Mouse (Mus musculus) liver, embryonic 11.5 days (tissue): Measurements from ENCODE around the gene Tarsl2. TPM values are rescaled to one million over a fixed set of nuclear protein-coding genes. Genes with fewer than 3 reads are reported as not detected.

Source experiments
- ATAC-seq: fragments of 200-750 bp; cut with Nextera tagmentation; replicated peaks from 2 replicates; pipeline ENCODE4 v1.8.0; 2017; ENCODE audit warnings: moderate number of reproducible peaks, mild to moderate bottlenecking, moderate TSS enrichment, moderate library complexity; ENCODE audit not compliant: low FRiP score
- DNase-seq: peaks from one replicate; pipeline ENCODE4 v3.0.0-alpha.2; 2017; ENCODE audit warnings: low spot score
- H3K27ac ChIP-seq: fragments of 300-500 bp; sonication (generic); 2 replicates; pipeline ENCODE4 v1.5.1; 2014; ENCODE audit warnings: mild to moderate bottlenecking, low read depth, low read length, control low read depth
- H3K27me3 ChIP-seq: fragments of 300-500 bp; sonication (generic); replicated peaks from 2 replicates; pipeline ENCODE4 v1.6.1; 2014; ENCODE audit warnings: low read length, mixed read lengths; ENCODE audit not compliant: control insufficient read depth, insufficient read depth
- H3K36me3 ChIP-seq: fragments of 300-500 bp; sonication (generic); 2 replicates; pipeline ENCODE4 v1.6.1; 2014; ENCODE audit warnings: mild to moderate bottlenecking, low read length, moderate library complexity, mixed read lengths; ENCODE audit not compliant: control insufficient read depth, insufficient read depth
- H3K4me1 ChIP-seq: fragments of 300-500 bp; sonication (generic); replicated peaks from 2 replicates; pipeline ENCODE4 v1.6.1; 2014; ENCODE audit warnings: low read length, mixed read lengths; ENCODE audit not compliant: control insufficient read depth, insufficient read depth
- H3K4me2 ChIP-seq: fragments of 300-500 bp; sonication (generic); 2 replicates; pipeline ENCODE4 v1.6.1; 2014; ENCODE audit warnings: mild to moderate bottlenecking, control low read depth, moderate library complexity
- H3K4me3 ChIP-seq: fragments of 300-500 bp; sonication (generic); 2 replicates; pipeline ENCODE4 v1.5.1; 2014; ENCODE audit warnings: low read depth, low read length, control low read depth
- H3K9ac ChIP-seq: fragments of 300-500 bp; sonication (generic); 2 replicates; pipeline ENCODE4 v1.6.1; 2014; ENCODE audit warnings: low read depth, low read length, control low read depth
- H3K9me3 ChIP-seq: fragments of 300-500 bp; sonication (generic); 2 replicates; pipeline ENCODE4 v1.6.1; 2016; ENCODE audit warnings: low read length, inconsistent platforms, mixed read lengths; ENCODE audit not compliant: control insufficient read depth
- WGBS: fragments of 180-500 bp; shearing (Covaris S2); extraction: QIAGEN DNeasy Blood & Tissue Kit; methylation state at CpG from one replicate; pipeline ENCODE4 v1.1.7; 2014; 5-methylcytosine and 5-hydroxymethylcytosine counted together
- polyA plus RNA-seq: library from polyadenylated mRNA; unstranded; fragments of >200 nt; fragmentation: Nextera tagmentation; extraction: Ambion mirVana; gene quantifications from 2 replicates; pipeline ENCODE4 v1.2.1, GENCODE M21; 2014

The Tarsl2 gene
- polyA plus RNA-seq, 1 experiment from 2014 or later, result 35.4 TPM

- no peak for DNase-seq
- Histone ChIP-seq H3K4me3 (no peak overlapping the region), H3K9ac (no peak overlapping the region), H3K36me3 (no peaks in the 10 kb centered on the region), H3K4me2 (no peak overlapping the region), H3K4me1 (no peaks in the 10 kb centered on the region), H3K27me3 (no peaks in the 10 kb centered on the region), H3K27ac (no peak overlapping the region), H3K9me3 (no peaks in the 10 kb centered on the region)
- 75% methylated on average over 3 of the region's 3 CpGs for WGBS
- no peak for ATAC-seq
Measured at GRCm38 (mm10) chr7:65623330-65623729, 21.4 kb upstream of the Tarsl2 start.

- Histone ChIP-seq H3K9ac (no peak overlapping the region), H3K4me2 (no peak overlapping the region), H3K4me3 (no peak overlapping the region), H3K9me3 (no peaks in the 10 kb centered on the region), H3K27me3 (no peaks in the 10 kb centered on the region), H3K36me3 (no peaks in the 10 kb centered on the region), H3K4me1 (no peaks in the 10 kb centered on the region), H3K27ac (no peak overlapping the region)
- DNase-seq, result no peak
- WGBS, result 63% methylated on average over 2 of the region's 2 CpGs
- ATAC-seq, result no peak
Measured at GRCm38 (mm10) chr7:65625528-65625927, 19.2 kb upstream of the Tarsl2 start.

- no peak overlapping the region for H3K4me3 ChIP-seq
- H3K27me3 ChIP-seq, result no peaks in the 10 kb centered on the region
- DNase-seq (no peak), ATAC-seq (no peak)
- 83% methylated on average over 1 of the region's 1 CpGs for WGBS
- no peak overlapping the region for H3K27ac ChIP-seq
- no peaks in the 10 kb centered on the region for H3K9me3 ChIP-seq
- H3K4me1 ChIP-seq, result no peaks in the 10 kb centered on the region
- H3K9ac ChIP-seq, result no peak overlapping the region
- no peaks in the 10 kb centered on the region for H3K36me3 ChIP-seq
- no peak overlapping the region for H3K4me2 ChIP-seq
Measured at GRCm38 (mm10) chr7:65629846-65630245, 14.9 kb upstream of the Tarsl2 start.

- WGBS, result 69% methylated on average over 5 of the region's 5 CpGs
- Histone ChIP-seq H3K4me1 (no peaks in the 10 kb centered on the region), H3K4me2 (no peak overlapping the region), H3K36me3 (no peaks in the 10 kb centered on the region), H3K9ac (no peak overlapping the region), H3K27ac (no peak overlapping the region), H3K4me3 (no peak overlapping the region), H3K9me3 (no peaks in the 10 kb centered on the region), H3K27me3 (no peaks in the 10 kb centered on the region)
- ATAC-seq (no peak), DNase-seq (no peak)
Measured at GRCm38 (mm10) chr7:65630661-65631060, 14.0 kb upstream of the Tarsl2 start.

- peaks cover 14% of the 10 kb centered on the region for H3K4me1 ChIP-seq
- no peak for DNase-seq
- no peak for ATAC-seq
- no peak overlapping the region for H3K4me3 ChIP-seq
- no peaks in the 10 kb centered on the region for H3K27me3 ChIP-seq
- no peaks in the 10 kb centered on the region for H3K9me3 ChIP-seq
- H3K9ac ChIP-seq, result no peak overlapping the region
- no peak overlapping the region for H3K4me2 ChIP-seq
- no peaks in the 10 kb centered on the region for H3K36me3 ChIP-seq
- WGBS, result 81% methylated on average over 6 of the region's 6 CpGs
- no peak overlapping the region for H3K27ac ChIP-seq
Measured at GRCm38 (mm10) chr7:65635831-65636230, 8.9 kb upstream of the Tarsl2 start.

- H3K4me3 ChIP-seq, result no peak overlapping the region
- no peak for ATAC-seq
- no peaks in the 10 kb centered on the region for H3K36me3 ChIP-seq
- no peaks in the 10 kb centered on the region for H3K27me3 ChIP-seq
- no peak overlapping the region for H3K4me2 ChIP-seq
- 68% methylated on average over 7 of the region's 7 CpGs for WGBS
- peaks cover 17% of the 10 kb centered on the region for H3K4me1 ChIP-seq
- no peak overlapping the region for H3K9ac ChIP-seq
- H3K27ac ChIP-seq, result no peak overlapping the region
- no peak for DNase-seq
- H3K9me3 ChIP-seq, result no peaks in the 10 kb centered on the region
Measured at GRCm38 (mm10) chr7:65636356-65636880, 8.3 kb upstream of the Tarsl2 start.

GRCm38 (mm10) chr7:65638170-65638770, 6.4 kb upstream of the Tarsl2 start:
- H3K4me1 ChIP-seq, result peaks cover 17% of the 10 kb centered on the region
- no peak overlapping the region for H3K27ac ChIP-seq
- H3K4me2 ChIP-seq, result no peak overlapping the region
- no peaks in the 10 kb centered on the region for H3K36me3 ChIP-seq
- H3K9ac ChIP-seq, result no peak overlapping the region
- H3K4me3 ChIP-seq, result no peak overlapping the region
- no peaks in the 10 kb centered on the region; the same call in 1 of the 2 replicates for H3K27me3 ChIP-seq
- 70% methylated on average over 7 of the region's 7 CpGs for WGBS
- ATAC-seq (no peak), DNase-seq (no peak)
- H3K9me3 ChIP-seq, result no peaks in the 10 kb centered on the region

- DNase-seq (no peak), ATAC-seq (peak; percentile 73)
- Histone ChIP-seq H3K4me1 (peaks cover 23% of the 10 kb centered on the region), H3K27me3 (no peaks in the 10 kb centered on the region; the same call in 1 of the 2 replicates), H3K9me3 (no peaks in the 10 kb centered on the region), H3K9ac (no peak overlapping the region), H3K27ac (peak overlapping the region; percentile 95), H3K4me2 (peak overlapping the region; percentile 58), H3K4me3 (peak overlapping the region; percentile 4; the same call in 1 of the 2 replicates), H3K36me3 (no peaks in the 10 kb centered on the region)
- WGBS, result 31% methylated on average over 6 of the region's 6 CpGs
Measured at GRCm38 (mm10) chr7:65639821-65640382, 4.8 kb upstream of the Tarsl2 start.

GRCm38 (mm10) chr7:65640672-65641071, 4.0 kb upstream of the Tarsl2 start:
- H3K4me3 ChIP-seq, result no peak overlapping the region
- ATAC-seq, result peak; percentile 71
- WGBS, result 27% methylated on average over 6 of the region's 6 CpGs
- H3K27ac ChIP-seq, result peak overlapping the region; percentile 95
- H3K4me1 ChIP-seq, result peaks cover 23% of the 10 kb centered on the region
- H3K9me3 ChIP-seq, result no peaks in the 10 kb centered on the region
- H3K9ac ChIP-seq, result no peak overlapping the region
- no peaks in the 10 kb centered on the region; the same call in 1 of the 2 replicates for H3K27me3 ChIP-seq
- no peaks in the 10 kb centered on the region for H3K36me3 ChIP-seq
- peak overlapping the region; percentile 58 for H3K4me2 ChIP-seq
- DNase-seq, result no peak
